Mouse (Mus musculus): ENCODE results near the gene Thap8. TPM values are rescaled to one million over a fixed set of nuclear protein-coding genes. Genes with fewer than 3 reads are reported as not detected.

The Thap8 gene
- polyA plus RNA-seq, 1 experiment from 2014 or later = 0.66 TPM

Other genes with a start within 250 kb of the Thap8 start
- gene Zfp14, start 228.7 kb upstream of the Thap8 start, polyA plus RNA-seq (2015; fragmentation: Nextera tagmentation; extraction: Ambion mirVana) = 12.1 and 14.3 TPM in 2 replicates
- gene Zfp82, start 207.2 kb upstream of the Thap8 start, polyA plus RNA-seq (2015; fragmentation: Nextera tagmentation; extraction: Ambion mirVana) = 14.3 and 14.7 TPM in 2 replicates
- gene Gm26920, start 189.7 kb upstream of the Thap8 start, polyA plus RNA-seq (2015; fragmentation: Nextera tagmentation; extraction: Ambion mirVana) = 2.3 and 2.4 TPM in 2 replicates
- 21.0 and 22.5 TPM in 2 replicates for gene Zfp566, start 189.6 kb upstream of the Thap8 start, polyA plus RNA-seq (2015; fragmentation: Nextera tagmentation; extraction: Ambion mirVana)
- 112 and 122 TPM in 2 replicates for gene Zfp260, start 185.3 kb upstream of the Thap8 start, polyA plus RNA-seq (2015; fragmentation: Nextera tagmentation; extraction: Ambion mirVana)
- gene Zfp382, start 158.2 kb upstream of the Thap8 start, polyA plus RNA-seq (2015; fragmentation: Nextera tagmentation; extraction: Ambion mirVana) = 24.9 and 25.5 TPM in 2 replicates
- gene Zfp146, start 110.3 kb upstream of the Thap8 start, polyA plus RNA-seq (2015; fragmentation: Nextera tagmentation; extraction: Ambion mirVana) = 16.1 and 18.4 TPM in 2 replicates
- 3.3 and 4.2 TPM in 2 replicates for gene Cox7a1, start 96.0 kb upstream of the Thap8 start, polyA plus RNA-seq (2015; fragmentation: Nextera tagmentation; extraction: Ambion mirVana)
- gene Capns1, start 81.3 kb upstream of the Thap8 start, polyA plus RNA-seq (2015; fragmentation: Nextera tagmentation; extraction: Ambion mirVana) = 62.5 and 67.8 TPM in 2 replicates
- 173 and 193 TPM in 2 replicates for gene Polr2i, start 48.1 kb upstream of the Thap8 start, polyA plus RNA-seq (2015; fragmentation: Nextera tagmentation; extraction: Ambion mirVana)
- 352 and 364 TPM in 2 replicates for gene Tbcb, start 47.8 kb upstream of the Thap8 start, polyA plus RNA-seq (2015; fragmentation: Nextera tagmentation; extraction: Ambion mirVana)
- gene Ovol3, start 44.4 kb upstream of the Thap8 start, polyA plus RNA-seq (2015; fragmentation: Nextera tagmentation; extraction: Ambion mirVana) = not detected in 2 replicates
- gene Wdr62, start 325 bp downstream of the Thap8 start, polyA plus RNA-seq (2015; fragmentation: Nextera tagmentation; extraction: Ambion mirVana) = 7.3 and 8.8 TPM in 2 replicates
- gene Clip3, start 11.6 kb downstream of the Thap8 start, polyA plus RNA-seq (2015; fragmentation: Nextera tagmentation; extraction: Ambion mirVana) = 117 and 120 TPM in 2 replicates
- gene Alkbh6, start 28.6 kb downstream of the Thap8 start, polyA plus RNA-seq (2015; fragmentation: Nextera tagmentation; extraction: Ambion mirVana) = 99.6 and 102 TPM in 2 replicates
- 7.3 and 9.0 TPM in 2 replicates for gene Syne4, start 34.7 kb downstream of the Thap8 start, polyA plus RNA-seq (2015; fragmentation: Nextera tagmentation; extraction: Ambion mirVana)
- gene E130208F15Rik, start 41.6 kb downstream of the Thap8 start, polyA plus RNA-seq (2015; fragmentation: Nextera tagmentation; extraction: Ambion mirVana) = not detected in 2 replicates
- gene Sdhaf1, start 43.8 kb downstream of the Thap8 start, polyA plus RNA-seq (2015; fragmentation: Nextera tagmentation; extraction: Ambion mirVana) = 22.1 and 22.5 TPM in 2 replicates
- gene Lrfn3, start 82.7 kb downstream of the Thap8 start, polyA plus RNA-seq (2015; fragmentation: Nextera tagmentation; extraction: Ambion mirVana) = 11.2 and 12.3 TPM in 2 replicates
- gene Tyrobp, start 133.7 kb downstream of the Thap8 start, polyA plus RNA-seq (2015; fragmentation: Nextera tagmentation; extraction: Ambion mirVana) = 22.5 and 24.3 TPM in 2 replicates
- gene Hcst, start 139.8 kb downstream of the Thap8 start, polyA plus RNA-seq (2015; fragmentation: Nextera tagmentation; extraction: Ambion mirVana) = not detected in 2 replicates
- 1.9 TPM in 2 replicates for gene Nfkbid, start 141.6 kb downstream of the Thap8 start, polyA plus RNA-seq (2015; fragmentation: Nextera tagmentation; extraction: Ambion mirVana)
- 544 and 608 TPM in 2 replicates for gene Aplp1, start 165.4 kb downstream of the Thap8 start, polyA plus RNA-seq (2015; fragmentation: Nextera tagmentation; extraction: Ambion mirVana)
- gene Kirrel2, start 177.6 kb downstream of the Thap8 start, polyA plus RNA-seq (2015; fragmentation: Nextera tagmentation; extraction: Ambion mirVana) = 0.20 and 0.47 TPM in 2 replicates
- gene Nphs1, start 178.2 kb downstream of the Thap8 start, polyA plus RNA-seq (2015; fragmentation: Nextera tagmentation; extraction: Ambion mirVana) = 0.23 TPM in 1 of 2 replicates, not detected in the other
- not detected in 2 replicates for gene Prodh2, start 213.5 kb downstream of the Thap8 start, polyA plus RNA-seq (2015; fragmentation: Nextera tagmentation; extraction: Ambion mirVana)